Mouse (Mus musculus): ENCODE measurements around the gene Myh13.

Gene Myh13

DNA sequence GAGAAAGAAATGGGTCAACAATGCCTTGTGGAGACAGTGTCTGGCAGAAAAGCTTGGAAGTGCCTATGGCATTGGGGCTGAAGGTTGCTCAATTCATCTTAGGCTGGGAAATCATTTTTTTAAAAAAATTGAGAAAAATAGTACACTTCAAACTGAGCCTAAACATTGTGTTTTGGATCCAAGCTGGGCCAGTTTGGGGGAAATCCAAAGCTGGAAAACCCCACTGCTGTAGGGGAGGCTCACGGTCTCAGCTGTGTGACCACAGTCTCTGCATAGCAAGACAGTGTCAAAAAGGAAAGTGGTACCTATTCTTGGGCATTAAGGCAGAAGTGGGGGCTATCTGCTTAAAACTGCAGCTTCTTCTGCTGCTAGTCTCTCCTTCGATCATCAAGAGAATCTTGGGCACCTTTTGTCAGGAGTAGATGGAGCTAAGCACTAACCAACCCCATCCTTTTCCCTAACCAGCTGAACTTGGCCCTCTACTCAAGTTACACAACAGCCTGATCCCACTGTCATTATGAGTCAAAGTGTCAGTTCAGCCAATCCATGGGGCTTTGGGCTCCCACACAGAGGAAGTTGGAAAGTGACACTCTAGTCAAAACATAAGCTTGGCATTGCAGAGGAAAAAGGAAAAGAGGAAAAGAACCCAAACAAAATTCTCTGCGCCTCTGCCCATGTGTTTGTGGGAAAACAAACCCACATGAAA lies 69.4 kb downstream of the Myh13 start:
- no peak for DNase-seq (ENCODE audit: low read depth)

GRCm38 (mm10) chr11:67392369-67392768 lies 70.9 kb downstream of the Myh13 start:
- no peak for DNase-seq (ENCODE audit: low read depth)

DNA sequence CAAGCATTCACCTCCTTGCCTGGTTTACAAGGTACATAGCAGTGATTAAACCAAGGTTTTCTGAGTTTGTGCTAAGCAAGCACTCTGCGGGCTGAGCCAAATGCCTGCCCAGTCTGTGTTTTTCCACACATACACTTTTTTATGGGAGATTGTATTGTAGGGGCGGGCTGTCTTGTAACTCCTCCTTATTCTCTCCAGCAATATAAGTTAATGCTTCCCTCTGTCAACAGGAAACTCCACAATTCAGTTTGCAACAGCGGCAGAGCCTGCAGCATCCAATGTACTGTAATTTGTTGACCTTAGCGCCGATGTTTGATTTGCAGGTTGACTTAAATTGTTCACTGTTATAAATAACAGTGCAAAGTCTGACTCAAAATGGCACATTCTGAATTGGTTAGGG lies 79.5 kb downstream of the Myh13 start:
- no peak for DNase-seq (ENCODE audit: low read depth)

DNA sequence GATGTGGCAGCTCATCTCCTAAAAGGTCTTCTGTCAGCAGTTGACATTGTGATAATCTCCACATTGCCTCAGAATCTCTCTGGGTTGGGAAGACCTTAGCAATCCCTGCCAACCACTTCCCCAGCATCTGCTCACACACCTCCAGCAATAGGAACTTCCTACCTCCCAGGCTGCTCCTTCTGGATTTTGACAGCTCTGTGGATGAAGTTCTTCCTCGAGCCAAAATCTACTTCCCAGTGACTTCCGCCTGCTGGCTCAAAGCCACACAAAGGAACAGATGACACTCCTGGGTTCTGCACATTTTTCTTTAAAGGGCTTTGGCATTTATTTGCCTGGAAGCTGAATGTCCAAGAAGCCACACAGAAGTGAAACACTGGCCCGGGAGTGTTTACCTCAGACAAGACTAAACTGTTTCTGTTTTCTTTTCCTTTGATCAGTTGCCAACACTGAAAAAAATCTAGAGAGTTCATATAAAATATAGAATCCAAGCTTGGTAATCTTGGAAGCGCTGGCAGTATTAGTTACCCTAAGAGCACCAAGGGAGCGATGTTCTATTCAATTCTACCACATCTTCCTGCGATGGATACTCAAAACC lies 93.0 kb downstream of the Myh13 start:
- DNase-seq (ENCODE audit: low read depth) = no peak
